Mouse (Mus musculus): ENCODE measurements at regions not wholly inside any gene's neighbourhood (a gene's known extent, or its start where the extent isn't known, plus 50 kb on each side); places are given as distances from the start of the nearest gene placed in this dataset.

- intact Hi-C loops (cut with DNase I; ENCODE audit: low total_unique reads) = no loop called here
- no peak for DNase-seq
These were observed 59.8 kb downstream of the Sox3 start for GRCm38 (mm10) chrX:60833456-60833855.

- no peak for DNase-seq
- intact Hi-C loops (cut with DNase I; ENCODE audit: low total_unique reads) = no loop called here
These were observed 61.8 kb downstream of the Sox3 start for GRCm38 (mm10) chrX:60831330-60832027.

GRCm38 (mm10) chrX:60825181-60826080 lies 67.8 kb downstream of the Sox3 start:
- peak; percentile 10 for DNase-seq
- intact Hi-C loops (cut with DNase I; ENCODE audit: low total_unique reads) = no loop called here

- intact Hi-C loops (cut with DNase I; ENCODE audit: low total_unique reads) = no loop called here
- DNase-seq = no peak
These were observed 94.7 kb downstream of the Sox3 start for GRCm38 (mm10) chrX:60798567-60798966.

GRCm38 (mm10) chrX:60780766-60781165 lies 112.5 kb downstream of the Sox3 start:
- intact Hi-C loops (cut with DNase I; ENCODE audit: low total_unique reads) = no loop called here
- DNase-seq = no peak

- DNase-seq = no peak
- intact Hi-C loops (cut with DNase I; ENCODE audit: low total_unique reads) = no loop called here
These were observed 113.1 kb downstream of the Sox3 start for GRCm38 (mm10) chrX:60780161-60780560.

GRCm38 (mm10) chrX:60773645-60774044 lies 119.6 kb downstream of the Sox3 start:
- intact Hi-C loops (cut with DNase I; ENCODE audit: low total_unique reads) = no loop called here
- DNase-seq = no peak

GRCm38 (mm10) chrX:60772439-60772838 lies 120.8 kb downstream of the Sox3 start:
- DNase-seq = no peak
- intact Hi-C loops (cut with DNase I; ENCODE audit: low total_unique reads) = no loop called here

- no peak for DNase-seq
- intact Hi-C loops (cut with DNase I; ENCODE audit: low total_unique reads) = no loop called here
These were observed 142.8 kb downstream of the Sox3 start for GRCm38 (mm10) chrX:60750456-60750855.

- intact Hi-C loops (cut with DNase I; ENCODE audit: low total_unique reads) = no loop called here
- no peak for DNase-seq
These were observed 149.3 kb downstream of the Sox3 start for GRCm38 (mm10) chrX:60743971-60744370.

- no peak for DNase-seq
- intact Hi-C loops (cut with DNase I; ENCODE audit: low total_unique reads) = no loop called here
These were observed 150.1 kb downstream of the Sox3 start for GRCm38 (mm10) chrX:60743020-60743707.

- intact Hi-C loops (cut with DNase I; ENCODE audit: low total_unique reads) = no loop called here
- no peak for DNase-seq
These were observed 127.1 kb upstream of the Atp11c start for GRCm38 (mm10) chrX:60719428-60720151.

GRCm38 (mm10) chrX:60718794-60719193 lies 126.3 kb upstream of the Atp11c start:
- DNase-seq = no peak
- intact Hi-C loops (cut with DNase I; ENCODE audit: low total_unique reads) = no loop called here

- intact Hi-C loops (cut with DNase I; ENCODE audit: low total_unique reads) = no loop called here
- no peak for DNase-seq
These were observed 125.8 kb upstream of the Atp11c start for GRCm38 (mm10) chrX:60718156-60718769.

- intact Hi-C loops (cut with DNase I; ENCODE audit: low total_unique reads) = no loop called here
These were observed 88.7 kb upstream of the Atp11c start for GRCm38 (mm10) chrX:60681036-60681706.

GRCm38 (mm10) chrX:60644726-60645318 lies 52.3 kb upstream of the Atp11c start:
- intact Hi-C loops (cut with DNase I; ENCODE audit: low total_unique reads) = no loop called here
- DNase-seq = no peak

More at GRCm38 (mm10) chrX:60681036-60681706, 88.7 kb upstream of the Atp11c start:
- DNase-seq = no peak

Measured in gastrocnemius, postnatal 14 days (tissue).